Mouse (Mus musculus) kidney, postnatal 25 days (tissue): ENCODE results near the gene Tssc4.

Experiments used
- DNase-seq, 2 experiments: peaks; one replicate each; pipeline ENCODE4 v3.0.0; 2021; ENCODE audit warnings: mixed read lengths in 2 of 2

Tssc4 gene

GRCm38 (mm10) chr7:143046358-143046757 is 22.7 kb upstream of the Tssc4 start:
- DNase-seq, result no peak

- DNase-seq, result no peak
These were observed 19.7 kb upstream of the Tssc4 start for GRCm38 (mm10) chr7:143049331-143049730.

GRCm38 (mm10) chr7:143049841-143050816 is 18.9 kb upstream of the Tssc4 start:
- peak; percentile 85 to 86 for DNase-seq

GRCm38 (mm10) chr7:143051316-143051715 is 17.7 kb upstream of the Tssc4 start:
- peak in 1 of 2 experiments; percentile 57 for DNase-seq

GRCm38 (mm10) chr7:143052626-143053007 is 16.4 kb upstream of the Tssc4 start, which contains the start of gene Cd81:
Gene Cd81, plus strand, starts transcription at chr7:143052739.
- DNase-seq, result peak; percentile 91 to 93

- DNase-seq, result peak; percentile 71 to 81
These were observed 15.8 kb upstream of the Tssc4 start for GRCm38 (mm10) chr7:143053008-143053899.

GRCm38 (mm10) chr7:143053961-143054611 is 15.0 kb upstream of the Tssc4 start:
- no peak for DNase-seq

GRCm38 (mm10) chr7:143054612-143054965 is 14.5 kb upstream of the Tssc4 start:
- DNase-seq, result no peak

- no peak for DNase-seq
These were observed 14.0 kb upstream of the Tssc4 start for GRCm38 (mm10) chr7:143055001-143055400.

GRCm38 (mm10) chr7:143055499-143056186 is 13.4 kb upstream of the Tssc4 start:
- peak in 1 of 2 experiments; percentile 50 for DNase-seq

GRCm38 (mm10) chr7:143057023-143057422 is 12.0 kb upstream of the Tssc4 start:
- no peak for DNase-seq

- no peak for DNase-seq
These were observed 11.3 kb upstream of the Tssc4 start for GRCm38 (mm10) chr7:143057667-143058220.

GRCm38 (mm10) chr7:143058221-143058697 is 10.8 kb upstream of the Tssc4 start:
- DNase-seq, result peak; percentile 62 to 81

GRCm38 (mm10) chr7:143059202-143059870 is 9.7 kb upstream of the Tssc4 start:
- DNase-seq, result no peak

GRCm38 (mm10) chr7:143062704-143063103 is 6.3 kb upstream of the Tssc4 start:
- peak in 1 of 2 experiments; percentile 45 for DNase-seq

- DNase-seq, result no peak
These were observed 4.8 kb upstream of the Tssc4 start for GRCm38 (mm10) chr7:143064226-143064625.

- DNase-seq, result peak in 1 of 2 experiments; percentile 58
These were observed 3.4 kb upstream of the Tssc4 start for GRCm38 (mm10) chr7:143065692-143066091.

- no peak for DNase-seq
These were observed 1.6 kb upstream of the Tssc4 start for GRCm38 (mm10) chr7:143067469-143067868.

- DNase-seq, result no peak
These were observed 1.2 kb upstream of the Tssc4 start for GRCm38 (mm10) chr7:143067897-143068296.

GRCm38 (mm10) chr7:143068316-143068881 is 650 bp upstream of the Tssc4 start:
- peak; percentile 68 to 78 for DNase-seq
